Mouse (Mus musculus): ENCODE data around the gene Aprt.

Aprt gene

DNA sequence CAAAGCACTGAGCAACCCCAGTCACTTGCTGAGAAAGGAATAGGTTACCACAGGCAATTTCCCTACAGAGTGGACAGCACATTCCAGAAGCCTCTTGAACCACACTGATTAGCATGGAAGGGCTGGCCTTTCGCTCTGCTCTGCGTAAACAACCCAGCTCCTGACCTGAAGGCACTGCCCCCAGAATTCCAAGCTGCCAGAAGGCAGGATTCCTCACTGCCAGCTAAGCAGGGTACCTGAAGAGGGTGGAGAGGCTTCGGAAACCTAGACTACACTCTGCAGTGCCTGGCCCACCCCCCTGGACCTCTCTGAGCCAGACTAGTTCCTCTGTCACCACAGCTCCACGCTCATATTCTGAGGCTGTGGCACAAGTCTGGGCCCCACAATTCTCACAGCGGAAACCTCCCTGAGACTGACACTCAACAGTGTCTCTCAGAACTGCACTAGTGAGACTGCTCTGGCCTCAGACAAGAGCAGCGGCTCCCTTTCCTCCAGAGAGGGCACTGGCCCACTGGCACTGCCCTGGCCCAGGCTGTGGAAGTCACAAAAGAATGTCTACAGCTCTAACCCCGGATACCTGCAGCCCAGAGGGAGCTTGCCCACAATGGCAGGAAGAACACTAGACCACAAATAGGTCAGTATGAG, 50.1 kb downstream of the Aprt start:
- no peak for DNase-seq

- DNase-seq, result no peak
These were observed 50.6 kb downstream of the Aprt start for GRCm38 (mm10) chr8:122526084-122526483.

DNA sequence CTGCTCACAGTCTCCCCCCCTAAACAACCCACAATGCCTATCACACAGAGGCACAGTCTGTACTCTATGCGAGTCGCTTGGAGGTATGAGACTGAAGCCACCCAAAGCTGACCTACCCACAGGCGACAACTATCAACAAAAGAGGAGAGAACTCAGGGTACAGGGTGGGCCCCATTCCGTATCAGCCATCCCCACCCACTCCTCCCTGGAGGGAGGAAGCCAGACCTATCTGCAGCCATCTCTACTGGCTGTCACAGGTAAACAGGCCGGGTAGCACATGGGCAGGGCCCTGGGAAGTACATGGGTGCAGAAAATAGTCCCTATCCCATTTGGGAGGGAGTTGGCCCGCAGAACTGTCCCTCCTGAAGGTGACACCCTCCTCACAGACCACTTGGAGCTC, 51.7 kb downstream of the Aprt start:
- DNase-seq, result no peak
